Mouse (Mus musculus) gastrocnemius, postnatal 10 days (tissue): ENCODE data around the gene Nolc1. TPM values are rescaled to one million over a fixed set of nuclear protein-coding genes. Genes with fewer than 3 reads are reported as not detected.
"Not testable (repeated sequence)": the region's sequence is repeated elsewhere in the genome, so short reads cannot be mapped to it uniquely, and the experiment has no call there.

Experiments used
- DNase-seq: peaks from one replicate; pipeline ENCODE4 v3.0.0; 2021; ENCODE audit warnings: mixed read lengths
- total RNA-seq, 2 experiments: library from RNA; stranded (reverse); gene quantifications; 2 replicates each; pipeline ENCODE4 v1.2.3; 2021

Gene Nolc1
- total RNA-seq, 2 experiments from 2014 or later, result 22.9 to 26.4 TPM

GRCm38 (mm10) chr19:46094144-46094543, 18.5 kb downstream of the Nolc1 start:
- DNase-seq, result no peak

DNA sequence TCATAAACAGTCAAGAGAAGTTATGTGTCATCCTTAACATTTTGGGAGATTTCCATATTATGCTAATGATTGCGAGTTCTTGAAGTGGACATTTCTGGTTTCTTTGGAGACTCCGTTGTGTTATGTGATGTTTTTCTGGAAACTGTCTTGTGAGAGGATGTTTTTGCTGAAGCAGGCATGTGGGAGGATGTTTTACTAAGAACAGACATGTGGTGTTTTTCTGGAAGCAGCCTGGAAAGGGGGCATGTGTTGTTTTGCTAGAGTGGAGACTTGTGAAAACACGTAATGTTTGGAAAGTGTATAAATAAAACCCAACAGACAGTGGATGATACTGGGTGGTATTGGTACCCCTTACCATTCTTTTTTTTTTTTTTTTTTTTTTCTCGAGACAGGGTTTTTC, 19.6 kb downstream of the Nolc1 start:
- DNase-seq, result no peak

- no peak for DNase-seq
Measured at GRCm38 (mm10) chr19:46096396-46096795, 20.7 kb downstream of the Nolc1 start.

DNA sequence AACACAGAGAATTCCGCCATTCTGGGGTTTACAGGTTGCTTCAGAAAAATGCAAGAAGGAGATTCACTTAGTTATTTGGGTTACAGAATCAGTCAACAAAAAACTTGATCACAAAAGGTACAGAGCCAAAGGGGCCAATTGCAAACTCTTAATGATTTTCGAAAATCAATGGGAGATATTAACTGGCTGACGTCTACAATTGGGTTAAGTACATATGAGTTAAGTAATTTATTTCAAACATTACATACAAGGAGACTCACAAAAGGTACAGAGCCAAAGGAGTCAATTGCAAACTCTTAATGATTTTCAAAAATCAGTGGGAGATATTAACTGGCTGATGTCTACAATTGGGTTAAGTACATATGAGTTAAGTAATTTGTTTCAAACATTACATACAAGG, 23.9 kb downstream of the Nolc1 start:
- DNase-seq, result no peak

- DNase-seq, result no peak
Measured at GRCm38 (mm10) chr19:46103437-46104186, 27.9 kb downstream of the Nolc1 start.

- DNase-seq, result no peak
Measured at GRCm38 (mm10) chr19:46104187-46104557, 28.5 kb downstream of the Nolc1 start.

DNA sequence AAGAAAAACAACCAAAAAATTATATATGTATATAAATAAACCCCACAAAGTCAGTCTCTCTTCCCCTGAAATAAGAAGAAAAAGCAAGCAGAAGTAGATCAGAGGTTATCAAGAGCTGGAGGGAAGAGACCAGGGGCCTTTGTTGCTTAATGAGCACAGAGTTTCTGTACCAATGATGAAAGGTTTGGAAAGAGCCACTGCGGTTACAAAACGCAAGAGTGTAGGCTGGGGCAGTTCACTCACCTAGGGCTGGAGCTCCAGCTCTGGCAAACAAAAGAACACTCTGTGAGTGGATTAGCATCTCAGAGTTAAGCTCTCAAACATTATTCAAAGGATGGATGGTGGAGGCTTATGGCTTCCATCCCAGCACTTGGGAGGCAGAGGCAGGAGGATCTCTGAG, 34.6 kb downstream of the Nolc1 start:
- no peak for DNase-seq

- DNase-seq, result no peak
Measured at GRCm38 (mm10) chr19:46110781-46111180, 35.1 kb downstream of the Nolc1 start.

DNA sequence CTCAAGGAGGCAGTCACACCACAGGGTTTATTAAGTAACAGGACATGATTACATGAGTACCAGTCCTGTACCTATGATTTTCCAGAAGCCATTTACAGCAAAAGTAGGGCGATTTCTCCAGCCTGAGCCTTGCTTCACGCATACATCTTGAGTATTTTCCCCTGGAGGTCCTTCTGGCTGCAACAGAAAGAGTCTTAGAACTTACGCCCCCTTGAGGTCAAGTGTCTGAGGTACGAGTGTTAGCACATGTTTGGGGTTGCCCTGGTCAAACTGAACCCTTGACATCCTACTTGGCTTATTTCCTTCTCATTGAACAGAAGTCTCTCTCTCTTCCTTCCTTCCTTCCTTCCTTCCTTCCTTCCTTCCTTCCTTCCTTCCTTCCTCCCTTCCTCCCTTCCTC, 39.0 kb downstream of the Nolc1 start:
- no peak for DNase-seq

DNA sequence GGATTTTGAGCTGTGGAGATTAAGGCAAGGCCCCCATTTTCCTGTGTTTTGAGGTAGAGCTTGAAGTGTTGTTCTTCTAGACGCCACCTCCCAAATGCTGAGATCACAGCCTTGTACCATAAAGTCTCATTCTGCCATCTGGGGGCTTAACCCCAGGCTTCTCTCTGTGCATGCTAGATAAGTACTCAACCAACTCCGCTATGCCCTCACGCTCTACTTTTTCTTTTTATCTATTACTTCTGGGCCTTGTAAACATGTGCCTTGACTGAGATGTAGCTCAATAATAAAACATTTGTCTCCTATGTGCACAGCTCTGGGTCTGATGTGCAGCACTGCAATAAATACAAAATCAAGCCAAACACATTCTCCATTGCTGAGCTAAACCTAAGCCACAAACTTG, 43.8 kb downstream of the Nolc1 start:
- no peak for DNase-seq

GRCm38 (mm10) chr19:46120872-46121271, 45.2 kb downstream of the Nolc1 start:
- DNase-seq, result no peak

DNA sequence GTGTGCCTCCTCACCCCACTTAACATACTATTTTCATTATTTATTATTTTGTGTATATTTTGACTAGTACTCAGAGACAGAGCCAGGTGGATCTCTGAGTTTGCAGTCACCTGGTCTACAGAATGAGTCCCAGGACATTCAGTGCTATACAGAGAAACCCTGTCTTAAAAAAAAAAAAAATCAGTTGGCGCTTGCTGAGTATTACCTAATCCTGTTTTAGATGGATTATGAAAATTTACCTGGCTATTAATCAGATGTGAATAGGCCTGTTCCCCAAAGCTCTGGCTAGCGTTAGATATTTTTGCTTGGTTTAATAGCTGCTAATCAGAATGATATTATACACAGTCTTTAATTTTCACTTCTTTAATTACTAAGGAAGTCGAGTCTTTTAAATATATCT, 48.2 kb downstream of the Nolc1 start:
- no peak for DNase-seq

GRCm38 (mm10) chr19:46124651-46125050, 49.0 kb downstream of the Nolc1 start:
- DNase-seq, result no peak

DNA sequence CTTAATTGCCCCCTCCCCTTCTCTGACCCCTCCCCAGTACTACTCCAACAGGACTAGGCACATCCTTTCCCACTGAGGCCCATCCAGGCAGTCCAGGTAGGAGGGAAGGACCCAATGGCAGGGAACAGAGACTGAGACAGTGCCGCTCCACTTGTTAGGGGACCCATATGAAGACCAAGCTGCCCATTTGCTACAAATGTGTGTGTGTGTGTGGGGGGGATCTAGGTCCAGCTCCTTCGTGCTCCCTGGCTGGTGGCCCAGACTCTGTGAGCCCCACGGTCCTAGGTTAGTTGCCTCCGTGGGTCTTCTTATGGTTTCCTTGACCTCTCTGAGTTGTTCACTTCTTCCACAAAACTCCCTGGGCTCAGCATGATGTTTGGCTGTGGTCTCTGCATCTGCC, 50.6 kb downstream of the Nolc1 start:
- DNase-seq, result no peak

GRCm38 (mm10) chr19:46129737-46130136, 54.1 kb downstream of the Nolc1 start:
- DNase-seq, result not testable (repeated sequence)

- DNase-seq, result no peak
Measured at GRCm38 (mm10) chr19:46131283-46131682, 55.6 kb downstream of the Nolc1 start.

GRCm38 (mm10) chr19:46131694-46132525, 56.2 kb downstream of the Nolc1 start, which contains the start of gene Elovl3:
Gene Elovl3 (plus strand): TSS chr19:46131897.
- DNase-seq, result peak; percentile 17

GRCm38 (mm10) chr19:46132577-46132976, 56.9 kb downstream of the Nolc1 start:
- DNase-seq, result no peak

Other genes starting within 250 kb of the Nolc1 start
- gene Armh3, start 77.4 kb upstream of the Nolc1 start, total RNA-seq, result 10 to 100 TPM; 12.5 to 15.0 TPM
- gene Hps6, start 72.4 kb upstream of the Nolc1 start, total RNA-seq, result 1 to 10 TPM; 3.0 to 5.1 TPM
- gene Pprc1, start 31.0 kb upstream of the Nolc1 start, total RNA-seq, result 10 to 100 TPM; 12.8 to 23.6 TPM
- 10 to 100 TPM; 36.2 to 50.3 TPM for gene Ldb1, start 30.6 kb upstream of the Nolc1 start, total RNA-seq
- gene Elovl3, start 56.0 kb downstream of the Nolc1 start, total RNA-seq, result not detected
- 10 to 100 TPM; 19.0 to 21.6 TPM for gene Pitx3, start 72.5 kb downstream of the Nolc1 start, total RNA-seq
- 10 to 100 TPM; 54.9 to 62.5 TPM for gene Gbf1, start 76.6 kb downstream of the Nolc1 start, total RNA-seq
- gene Nfkb2, start 228.5 kb downstream of the Nolc1 start, total RNA-seq, result 10 to 100 TPM; 10.4 to 14.3 TPM